Mouse (Mus musculus) midbrain, embryonic 13.5 days (tissue): ENCODE measurements around the gene Rps19bp1. TPM values are rescaled to one million over a fixed set of nuclear protein-coding genes. Genes with fewer than 3 reads are reported as not detected.
A peak's percentile ranks its signal among the peaks of the same experiment; 100 is the strongest.

Experiments used
- ATAC-seq: fragments of 200-750 bp; cut with Nextera tagmentation; 2 replicates; pipeline ENCODE4 v1.8.0; 2017; ENCODE audit warnings: mild to moderate bottlenecking, moderate TSS enrichment, moderate library complexity
- H3K27ac ChIP-seq: fragments of 300-500 bp; sonication (generic); 2 replicates; pipeline ENCODE4 v1.5.1; 2015; ENCODE audit warnings: inconsistent platforms, mild to moderate bottlenecking, moderate library complexity
- H3K27me3 ChIP-seq: fragments of 300-500 bp; sonication (generic); 2 replicates; pipeline ENCODE4 v1.6.1; 2015; ENCODE audit warnings: mild to moderate bottlenecking, inconsistent platforms
- H3K36me3 ChIP-seq: fragments of 300-500 bp; sonication (generic); 2 replicates; pipeline ENCODE4 v1.6.1; 2015; ENCODE audit warnings: mild to moderate bottlenecking, inconsistent platforms
- H3K4me1 ChIP-seq: fragments of 300-500 bp; sonication (generic); replicated peaks from 2 replicates; pipeline ENCODE4 v1.6.1; 2015; ENCODE audit warnings: inconsistent platforms
- H3K4me2 ChIP-seq: fragments of 300-500 bp; sonication (generic); replicated peaks from 2 replicates; pipeline ENCODE4 v1.6.1; 2015; ENCODE audit warnings: moderate library complexity, mild to moderate bottlenecking, inconsistent platforms
- H3K4me3 ChIP-seq: fragments of 300-500 bp; sonication (generic); replicated peaks from 2 replicates; pipeline ENCODE4 v1.5.1; 2015; ENCODE audit warnings: mild to moderate bottlenecking, inconsistent platforms
- H3K9ac ChIP-seq: fragments of 300-500 bp; sonication (generic); replicated peaks from 2 replicates; pipeline ENCODE4 v1.6.1; 2015; ENCODE audit warnings: mild to moderate bottlenecking, inconsistent platforms
- H3K9me3 ChIP-seq: fragments of 300-500 bp; sonication (generic); 2 replicates; pipeline ENCODE4 v1.6.1; 2016; ENCODE audit warnings: mild to moderate bottlenecking, inconsistent platforms
- WGBS: fragments of 180-500 bp; shearing (Covaris S2); methylation state at CpG from one replicate; pipeline ENCODE4 v1.1.7; 2015; 5-methylcytosine and 5-hydroxymethylcytosine counted together
- polyA plus RNA-seq: library from polyadenylated mRNA; unstranded; fragments of >200 nt; fragmentation: Nextera tagmentation; extraction: Ambion mirVana; gene quantifications from 2 replicates; pipeline ENCODE4 v1.2.1, GENCODE M21; 2015

Gene Rps19bp1
- polyA plus RNA-seq, 1 experiment from 2014 or later, result 72.9 TPM

DNA sequence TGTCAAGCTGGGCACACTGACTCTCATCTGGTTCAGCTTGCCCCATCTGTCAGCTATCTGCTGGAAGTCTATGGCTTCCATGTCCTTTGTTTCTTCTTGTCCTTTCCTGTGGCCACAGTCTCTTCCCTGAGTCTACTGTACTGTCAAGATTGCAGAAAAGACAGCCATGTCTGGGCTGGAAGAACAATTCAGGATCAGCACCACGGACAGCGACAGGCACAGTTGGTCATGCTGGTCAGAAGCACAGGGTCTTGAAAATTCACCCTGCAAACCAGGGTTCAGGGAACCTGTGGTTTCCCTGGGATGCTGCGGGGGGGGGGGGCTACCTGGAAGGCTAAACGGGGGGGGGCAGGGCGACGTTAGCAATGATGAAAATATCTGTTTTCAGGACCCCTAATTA, 13.5 kb upstream of the Rps19bp1 start:
- Histone ChIP-seq H3K36me3 (no peaks in the 10 kb centered on the region), H3K9ac (no peak overlapping the region), H3K4me3 (no peak overlapping the region), H3K4me1 (peaks cover 6% of the 10 kb centered on the region; the same call in 1 of the 2 replicates), H3K9me3 (no peaks in the 10 kb centered on the region), H3K27me3 (peaks cover 48% of the 10 kb centered on the region), H3K4me2 (no peak overlapping the region), H3K27ac (no peak overlapping the region)
- WGBS, result 5% methylated on average over 5 of the region's 6 CpGs
- no peak for ATAC-seq

DNA sequence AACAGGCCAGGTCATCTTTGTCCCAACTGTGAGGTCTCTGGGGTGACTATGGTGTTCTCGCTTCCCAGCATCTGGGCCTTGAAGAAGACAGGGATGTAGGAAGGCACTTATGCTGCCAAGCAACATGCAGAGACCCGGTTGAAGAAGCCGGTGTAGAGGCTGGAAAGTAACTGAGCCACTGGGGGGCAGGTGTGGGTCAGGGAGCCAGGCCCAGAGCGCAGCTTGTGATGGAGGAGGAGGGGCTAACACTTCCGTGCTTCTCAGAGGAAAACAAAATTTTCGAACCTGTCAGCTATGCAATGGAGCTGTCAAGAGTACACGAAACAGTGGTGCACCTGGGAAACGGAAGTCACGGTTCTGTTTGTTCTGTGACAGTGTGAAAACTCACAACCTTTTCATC, 13.0 kb upstream of the Rps19bp1 start:
- Histone ChIP-seq H3K36me3 (no peaks in the 10 kb centered on the region), H3K9ac (no peak overlapping the region), H3K27me3 (peaks cover 44% of the 10 kb centered on the region), H3K4me3 (no peak overlapping the region), H3K4me2 (no peak overlapping the region), H3K4me1 (peaks cover 9% of the 10 kb centered on the region), H3K27ac (no peak overlapping the region), H3K9me3 (no peaks in the 10 kb centered on the region)
- WGBS, result 44% methylated on average over 9 of the region's 9 CpGs
- 0 out of 2 replicates have a peak, but pooled peaks have one; percentile 32 for ATAC-seq

DNA sequence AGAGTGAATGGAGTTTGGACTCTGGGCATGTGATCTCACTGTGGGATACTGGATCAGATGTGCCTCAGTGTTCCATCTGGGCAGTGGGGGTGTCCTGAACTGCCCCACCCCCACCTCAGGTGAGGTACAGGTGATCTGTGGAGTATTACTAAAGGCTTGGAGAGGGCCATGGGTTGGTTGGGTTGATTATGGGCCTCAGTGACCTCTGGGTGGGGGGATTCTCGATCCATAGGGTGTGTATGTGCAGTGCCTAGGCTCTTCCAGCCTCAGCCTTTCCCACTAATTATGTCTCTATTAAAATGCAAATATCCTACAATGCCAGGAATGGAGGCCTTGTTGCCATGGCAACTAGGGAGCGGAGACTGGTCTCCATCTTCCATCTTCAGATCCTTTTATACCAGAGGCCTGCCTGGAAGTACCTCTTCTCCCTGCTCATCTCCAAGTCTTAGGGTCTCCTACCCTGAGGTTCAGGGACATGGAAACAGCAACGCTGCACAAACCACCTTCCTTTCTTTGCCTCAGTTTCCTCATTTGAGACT, 7.8 kb upstream of the Rps19bp1 start:
- Histone ChIP-seq H3K4me2 (no peak overlapping the region), H3K9me3 (no peaks in the 10 kb centered on the region), H3K27me3 (peaks cover 25% of the 10 kb centered on the region), H3K27ac (no peak overlapping the region), H3K4me1 (peaks cover 8% of the 10 kb centered on the region), H3K36me3 (no peaks in the 10 kb centered on the region), H3K9ac (no peak overlapping the region), H3K4me3 (no peak overlapping the region)
- WGBS, result 42% methylated on average over 3 of the region's 3 CpGs
- ATAC-seq, result no peak

DNA sequence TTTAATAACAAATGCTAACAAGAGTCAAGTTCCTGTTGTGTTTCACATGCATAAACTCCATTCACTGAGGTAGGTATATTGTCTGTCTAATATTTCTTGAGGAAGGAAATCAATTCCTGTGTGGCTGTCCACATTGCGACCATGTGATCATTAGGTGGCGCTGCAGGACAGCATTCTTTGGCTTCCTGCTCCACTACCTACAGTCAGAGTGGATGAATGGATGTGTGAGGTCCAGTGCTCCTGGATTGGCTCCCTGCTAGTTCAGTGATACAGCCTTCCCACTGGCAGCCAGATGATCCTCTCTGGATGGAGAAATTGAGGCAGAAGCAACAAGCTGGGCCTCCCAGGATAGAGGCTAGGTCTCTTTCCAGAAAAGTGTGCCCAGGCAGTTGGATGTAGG, 2.2 kb upstream of the Rps19bp1 start:
- peak; percentile 61 for ATAC-seq
- Histone ChIP-seq H3K27me3 (no peaks in the 10 kb centered on the region), H3K4me2 (no peak overlapping the region), H3K27ac (no peak overlapping the region), H3K4me1 (peaks cover 19% of the 10 kb centered on the region), H3K36me3 (no peaks in the 10 kb centered on the region), H3K9ac (no peak overlapping the region), H3K9me3 (no peaks in the 10 kb centered on the region), H3K4me3 (no peak overlapping the region)
- WGBS, result 0% methylated on average over 2 of the region's 2 CpGs

DNA sequence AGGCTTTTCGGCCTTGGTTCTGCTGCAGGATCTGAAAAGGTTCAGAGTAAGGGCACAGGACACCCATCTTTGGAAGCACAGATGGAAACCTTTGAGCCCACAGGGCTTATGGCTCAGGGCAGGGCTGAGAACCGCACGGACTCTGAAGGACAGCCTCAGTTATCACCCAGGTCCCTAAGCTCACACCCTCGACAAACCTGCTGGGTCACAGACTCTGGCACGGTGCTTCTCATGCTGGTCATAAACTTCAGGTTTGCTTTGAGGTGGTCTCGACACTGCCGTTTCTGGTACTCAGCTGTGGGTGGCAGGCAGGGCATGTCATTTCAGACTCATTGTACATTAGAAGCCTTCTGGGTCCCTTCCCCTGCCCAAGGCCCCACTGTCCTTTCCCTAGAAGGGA, 3.0 kb downstream of the Rps19bp1 start:
- H3K9ac ChIP-seq, result no peak overlapping the region
- 85% methylated on average over 7 of the region's 7 CpGs for WGBS
- H3K4me2 ChIP-seq, result no peak overlapping the region
- peaks cover 45% of the 10 kb centered on the region for H3K36me3 ChIP-seq
- peaks cover 45% of the 10 kb centered on the region for H3K4me1 ChIP-seq
- no peak overlapping the region for H3K27ac ChIP-seq
- no peak overlapping the region for H3K4me3 ChIP-seq
- no peaks in the 10 kb centered on the region for H3K9me3 ChIP-seq
- H3K27me3 ChIP-seq, result no peaks in the 10 kb centered on the region
- ATAC-seq, result no peak

DNA sequence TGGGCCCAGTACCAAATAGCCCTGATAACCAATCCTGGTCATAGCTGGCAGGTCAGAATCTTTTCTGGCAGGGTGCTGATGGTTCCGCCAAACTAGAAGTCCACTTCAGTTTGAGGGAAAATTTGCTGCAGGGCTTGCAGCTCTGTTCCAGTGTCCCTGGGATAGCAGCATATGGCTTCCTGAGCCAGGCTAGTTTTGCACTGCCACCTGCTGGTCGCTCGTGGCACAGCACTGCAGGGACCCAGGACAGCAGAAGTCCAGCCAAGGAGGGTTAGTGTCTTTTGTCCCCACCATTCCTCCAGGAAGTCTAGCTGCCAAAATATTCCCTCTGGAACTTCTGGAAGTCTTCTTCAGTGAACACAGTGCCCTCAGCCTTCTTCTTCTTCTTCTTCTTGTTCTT, 3.4 kb downstream of the Rps19bp1 start:
- no peak overlapping the region for H3K4me3 ChIP-seq
- H3K9ac ChIP-seq, result no peak overlapping the region
- no peak for ATAC-seq
- H3K4me2 ChIP-seq, result no peak overlapping the region
- no peaks in the 10 kb centered on the region for H3K9me3 ChIP-seq
- H3K36me3 ChIP-seq, result peaks cover 45% of the 10 kb centered on the region
- no peak overlapping the region; the same call in 1 of the 2 replicates for H3K27ac ChIP-seq
- peaks cover 45% of the 10 kb centered on the region for H3K4me1 ChIP-seq
- WGBS, result 13% methylated on average over 3 of the region's 3 CpGs
- H3K27me3 ChIP-seq, result no peaks in the 10 kb centered on the region

DNA sequence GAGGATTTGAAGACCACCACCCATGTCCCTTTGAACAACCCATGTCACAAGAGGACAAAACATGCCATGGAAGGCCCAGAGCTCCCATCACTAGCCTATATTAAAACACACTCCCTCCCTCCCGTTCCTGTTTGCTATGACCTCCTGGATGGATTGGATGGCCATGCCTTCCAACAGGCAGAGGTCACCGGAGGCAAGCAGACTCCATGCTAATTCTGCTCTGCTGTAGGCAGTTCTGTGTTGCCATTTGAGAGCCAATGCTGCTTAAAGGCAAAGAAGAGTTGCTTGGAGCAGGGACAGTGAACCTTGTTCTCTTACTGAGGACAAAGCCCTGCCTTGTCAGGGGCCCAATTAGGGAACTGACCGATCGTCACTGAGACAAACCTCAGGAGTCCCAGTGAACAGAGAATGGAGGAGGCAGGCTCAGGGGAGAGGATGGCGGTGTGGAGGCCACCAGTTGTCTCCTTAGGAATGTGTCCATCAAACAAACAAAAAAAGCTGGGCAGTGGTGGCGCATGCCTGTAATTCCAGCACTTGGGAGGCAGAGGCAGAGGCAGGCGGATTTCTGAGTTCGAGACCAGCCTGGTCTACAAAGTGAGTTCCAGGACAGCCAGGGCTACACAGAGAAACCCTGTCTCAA, 4.6 kb downstream of the Rps19bp1 start:
- peaks cover 45% of the 10 kb centered on the region for H3K36me3 ChIP-seq
- 73% methylated on average over 8 of the region's 8 CpGs for WGBS
- H3K9ac ChIP-seq, result no peak overlapping the region
- no peak for ATAC-seq
- no peaks in the 10 kb centered on the region for H3K9me3 ChIP-seq
- H3K27me3 ChIP-seq, result no peaks in the 10 kb centered on the region
- H3K27ac ChIP-seq, result peak overlapping the region; percentile 60
- no peak overlapping the region for H3K4me2 ChIP-seq
- H3K4me3 ChIP-seq, result no peak overlapping the region
- H3K4me1 ChIP-seq, result peaks cover 43% of the 10 kb centered on the region

DNA sequence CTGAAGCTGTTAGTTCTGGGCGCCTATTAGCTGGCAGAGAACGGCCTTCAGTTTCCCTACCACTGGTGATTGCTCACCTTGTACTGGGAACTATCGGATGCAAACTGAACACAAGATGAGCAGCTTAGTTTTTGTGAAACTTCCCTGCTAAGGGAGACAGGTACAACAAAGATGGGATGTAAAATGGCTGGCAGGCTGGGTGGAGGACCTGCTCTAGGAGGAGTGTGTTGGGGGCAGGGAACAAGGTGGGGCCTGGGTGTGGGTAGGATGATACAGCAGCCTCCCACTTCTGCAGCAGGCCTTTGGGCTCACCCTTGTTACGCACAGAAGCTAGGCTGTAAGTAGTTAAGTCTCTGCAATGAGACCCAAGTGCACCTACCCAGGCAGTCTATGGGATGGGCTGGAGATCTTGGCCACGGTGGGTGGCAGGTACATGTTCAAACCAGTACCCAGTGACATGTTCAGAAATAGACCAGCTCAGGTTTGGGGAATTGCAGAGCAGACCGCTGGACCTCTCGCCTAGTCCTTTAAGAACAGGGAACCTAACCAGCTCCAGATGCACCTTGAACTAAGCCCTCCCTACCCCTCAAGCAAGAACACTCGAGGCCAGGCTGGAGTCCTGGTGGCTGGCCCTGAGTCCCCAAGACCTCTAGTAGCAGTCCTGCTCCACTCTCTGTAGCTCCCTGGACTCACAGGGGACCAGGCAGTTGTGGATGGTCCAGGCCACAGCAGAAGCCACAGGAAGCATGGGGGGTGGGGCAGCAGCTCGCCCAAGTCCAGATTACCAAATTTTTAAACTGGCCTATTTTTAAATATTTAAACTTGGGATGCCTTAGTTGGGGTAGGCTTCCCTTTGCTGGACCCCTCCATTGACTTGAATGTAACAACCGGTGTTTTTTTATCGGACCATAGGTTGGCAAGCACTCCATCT, 5.6 kb downstream of the Rps19bp1 start:
- Histone ChIP-seq H3K4me1 (peaks cover 50% of the 10 kb centered on the region), H3K4me3 (0 out of 2 replicates have a peak overlapping the region, but pooled peaks have one; percentile 7), H3K9me3 (no peaks in the 10 kb centered on the region), H3K36me3 (peaks cover 45% of the 10 kb centered on the region), H3K27ac (peak overlapping the region; percentile 98), H3K9ac (peak overlapping the region; percentile 100; the same call in 1 of the 2 replicates), H3K4me2 (peak overlapping the region; percentile 4; the same call in 1 of the 2 replicates), H3K27me3 (no peaks in the 10 kb centered on the region)
- no peak for ATAC-seq
- 66% methylated on average over 11 of the region's 11 CpGs for WGBS

DNA sequence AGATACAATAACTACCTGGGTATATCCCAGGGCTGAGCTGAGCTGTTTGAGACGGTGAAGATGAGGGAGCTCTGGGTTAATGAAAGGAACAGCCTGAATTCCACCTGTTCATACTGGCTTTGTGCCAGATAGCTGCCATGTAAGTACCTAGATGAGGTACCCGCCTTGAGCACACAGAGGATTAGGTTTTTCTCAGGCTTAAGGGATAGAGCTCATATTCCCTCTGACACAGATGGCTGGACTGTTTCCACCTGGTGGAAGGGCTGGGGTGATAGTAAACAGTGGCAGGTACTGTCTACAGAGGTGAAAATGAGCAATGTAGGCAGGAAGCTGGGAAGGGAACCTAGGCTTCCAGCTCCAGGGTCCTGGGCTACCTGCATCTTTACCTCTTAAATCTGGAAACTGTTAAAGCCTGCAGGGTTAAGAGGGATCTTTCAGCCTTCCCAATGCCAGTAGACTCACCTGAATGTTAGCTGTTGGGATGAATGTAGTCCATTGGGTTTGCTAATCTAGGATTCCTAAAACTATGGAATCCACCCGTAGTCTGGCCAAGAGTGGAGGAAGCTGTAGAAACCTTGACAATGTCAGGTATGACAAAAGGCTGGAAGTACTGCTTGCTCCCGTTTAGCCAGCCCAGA, 6.4 kb downstream of the Rps19bp1 start:
- WGBS, result 30% methylated on average over 4 of the region's 4 CpGs
- Histone ChIP-seq H3K9me3 (no peaks in the 10 kb centered on the region), H3K4me3 (peak overlapping the region; percentile 100), H3K27me3 (no peaks in the 10 kb centered on the region), H3K36me3 (peaks cover 45% of the 10 kb centered on the region), H3K27ac (peak overlapping the region; percentile 98), H3K4me1 (peaks cover 42% of the 10 kb centered on the region), H3K9ac (peak overlapping the region; percentile 100; the same call in 1 of the 2 replicates), H3K4me2 (peak overlapping the region; percentile 98)
- no peak for ATAC-seq

DNA sequence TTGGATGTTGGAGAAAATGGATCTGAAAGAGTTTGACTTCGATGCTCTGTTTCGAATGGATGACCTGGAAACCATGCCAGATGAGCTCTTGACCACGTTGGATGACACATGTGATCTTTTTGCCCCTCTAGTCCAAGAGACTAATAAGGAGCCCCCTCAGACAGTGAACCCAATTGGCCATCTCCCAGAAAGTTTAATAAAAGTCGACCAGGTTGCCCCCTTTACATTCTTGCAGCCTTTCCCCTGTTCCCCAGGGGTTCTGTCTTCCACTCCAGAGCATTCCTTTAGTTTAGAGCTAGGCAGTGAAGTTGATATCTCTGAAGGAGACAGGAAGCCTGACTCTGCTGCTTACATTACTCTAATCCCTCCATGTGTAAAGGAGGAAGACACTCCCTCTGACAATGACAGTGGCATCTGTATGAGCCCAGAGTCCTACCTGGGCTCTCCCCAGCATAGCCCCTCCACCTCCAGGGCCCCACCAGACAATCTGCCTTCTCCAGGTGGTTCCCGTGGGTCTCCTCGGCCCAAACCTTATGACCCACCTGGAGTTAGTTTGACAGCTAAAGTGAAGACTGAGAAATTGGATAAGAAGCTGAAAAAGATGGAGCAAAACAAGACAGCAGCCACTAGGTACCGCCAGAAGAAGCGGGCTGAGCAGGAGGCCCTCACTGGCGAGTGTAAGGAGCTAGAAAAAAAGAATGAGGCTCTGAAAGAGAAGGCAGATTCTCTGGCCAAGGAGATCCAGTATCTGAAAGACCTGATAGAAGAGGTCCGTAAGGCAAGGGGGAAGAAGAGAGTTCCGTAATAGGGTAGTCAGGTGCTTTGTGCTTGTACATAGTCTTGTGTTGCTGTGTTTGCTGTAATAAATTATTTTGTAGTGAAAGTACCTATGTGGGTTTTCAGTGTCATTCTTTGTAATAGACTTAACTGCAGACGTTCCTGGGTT, 7.2 kb downstream of the Rps19bp1 start:
- Histone ChIP-seq H3K27me3 (no peaks in the 10 kb centered on the region), H3K9me3 (no peaks in the 10 kb centered on the region), H3K4me2 (peak overlapping the region; percentile 98), H3K36me3 (peaks cover 48% of the 10 kb centered on the region), H3K4me1 (peaks cover 36% of the 10 kb centered on the region), H3K9ac (peak overlapping the region; percentile 100), H3K27ac (peak overlapping the region; percentile 98), H3K4me3 (peak overlapping the region; percentile 100)
- ATAC-seq, result no peak
- 65% methylated on average over 12 of the region's 12 CpGs for WGBS

DNA sequence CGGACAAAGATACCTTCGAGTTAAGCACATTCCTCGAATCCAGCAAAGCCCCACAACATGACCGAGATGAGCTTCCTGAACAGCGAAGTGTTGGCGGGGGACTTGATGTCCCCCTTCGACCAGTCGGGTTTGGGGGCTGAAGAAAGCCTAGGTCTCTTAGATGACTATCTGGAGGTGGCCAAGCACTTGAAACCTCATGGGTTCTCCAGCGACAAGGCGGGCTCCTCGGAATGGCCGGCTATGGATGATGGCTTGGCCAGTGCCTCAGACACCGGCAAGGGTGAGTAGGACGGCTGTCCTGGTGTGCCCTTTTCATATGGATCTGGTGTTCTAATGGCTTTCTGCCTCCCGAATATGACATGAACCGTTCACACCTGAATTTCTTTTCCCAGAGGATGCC, 7.9 kb downstream of the Rps19bp1 start:
- WGBS, result 9% methylated on average over 16 of the region's 16 CpGs
- peaks cover 50% of the 10 kb centered on the region for H3K36me3 ChIP-seq
- peak overlapping the region; percentile 98 for H3K4me2 ChIP-seq
- no peaks in the 10 kb centered on the region for H3K9me3 ChIP-seq
- peaks cover 36% of the 10 kb centered on the region for H3K4me1 ChIP-seq
- ATAC-seq, result no peak
- peak overlapping the region; percentile 98 for H3K27ac ChIP-seq
- H3K4me3 ChIP-seq, result peak overlapping the region; percentile 100
- peak overlapping the region; percentile 100 for H3K9ac ChIP-seq
- H3K27me3 ChIP-seq, result no peaks in the 10 kb centered on the region
